Mouse (Mus musculus): ENCODE results near the gene Arg1. TPM values are rescaled to one million over a fixed set of nuclear protein-coding genes. Genes with fewer than 3 reads are reported as not detected.

Arg1 gene
- polyA plus RNA-seq, 1 experiment, result 5.7 TPM

DNA sequence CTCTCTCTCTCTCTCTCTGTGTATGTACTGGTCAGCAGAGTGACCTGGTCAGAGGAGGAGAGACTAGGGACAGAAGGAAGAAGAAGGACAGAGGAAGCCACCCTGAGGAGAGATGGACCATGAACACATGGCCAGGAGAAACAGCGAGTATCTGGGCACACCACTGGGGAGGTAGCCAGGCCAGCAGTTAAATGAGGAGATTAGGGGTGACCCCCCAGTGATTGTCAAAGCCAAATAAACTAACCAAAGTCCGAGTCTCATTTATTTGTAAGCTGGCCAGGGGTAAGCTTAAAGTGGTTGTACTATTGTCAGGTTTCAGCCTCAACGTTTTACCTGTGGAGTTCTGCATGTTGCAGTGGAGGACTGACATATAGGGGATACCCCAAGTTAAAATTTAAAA is 3.0 kb downstream of the Arg1 start:
- Histone ChIP-seq H3K4me1 (ENCODE audit: control insufficient read depth, insufficient read depth, low read length) (peaks cover 9% of the 10 kb centered on the region; the same call in 1 of the 2 replicates), H3K4me3 (replicated peaks; ENCODE audit: extremely low read depth, low read depth, low read length) (no peak overlapping the region)
- WGBS, result 81% methylated on average over 3 of the region's 3 CpGs
- TF ChIP-seq POLR2A (IDR thresholded peaks at IDR 0.05; ENCODE audit: borderline replicate concordance, extremely low read depth, low read depth, low read length) (no peak), CTCF (IDR thresholded peaks at IDR 0.05; ENCODE audit: insufficient read depth, low read length) (no peak)
- no peak for DNase-seq

GRCm38 (mm10) chr10:24922977-24923376 is 4.3 kb downstream of the Arg1 start:
- WGBS, result 61% methylated on average over 4 of the region's 4 CpGs
- Histone ChIP-seq H3K4me1 (ENCODE audit: control insufficient read depth, insufficient read depth, low read length) (peaks cover 6% of the 10 kb centered on the region; the same call in 1 of the 2 replicates), H3K4me3 (replicated peaks; ENCODE audit: extremely low read depth, low read depth, low read length) (no peak overlapping the region)
- no peak for DNase-seq
- TF ChIP-seq CTCF (IDR thresholded peaks at IDR 0.05; ENCODE audit: insufficient read depth, low read length), result no peak
- no peak for TF ChIP-seq POLR2A (IDR thresholded peaks at IDR 0.05; ENCODE audit: borderline replicate concordance, extremely low read depth, low read depth, low read length)

DNA sequence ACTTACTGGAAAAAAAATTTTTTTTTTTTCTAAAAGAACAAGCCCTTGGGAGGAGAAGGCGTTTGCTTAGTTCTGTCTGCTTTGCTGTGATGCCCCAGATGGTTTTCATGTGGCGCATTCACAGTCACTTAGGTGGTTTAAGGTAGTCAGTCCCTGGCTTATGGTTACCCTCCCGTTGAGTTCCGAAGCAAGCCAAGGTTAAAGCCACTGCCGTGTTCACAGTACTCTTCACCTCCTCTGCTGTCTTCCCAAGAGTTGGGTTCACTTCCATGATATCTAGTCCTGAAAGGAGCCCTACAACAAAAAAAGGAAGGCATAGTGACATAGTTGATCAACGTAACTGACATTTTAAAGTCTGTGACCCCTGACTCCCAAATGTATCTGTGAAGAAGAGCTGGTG is 11.8 kb downstream of the Arg1 start:
- Histone ChIP-seq H3K4me1 (ENCODE audit: control insufficient read depth, insufficient read depth, low read length) (no peaks in the 10 kb centered on the region), H3K4me3 (replicated peaks; ENCODE audit: extremely low read depth, low read depth, low read length) (no peak overlapping the region)
- 86% methylated on average over 6 of the region's 6 CpGs for WGBS
- no peak for DNase-seq
- TF ChIP-seq CTCF (IDR thresholded peaks at IDR 0.05; ENCODE audit: insufficient read depth, low read length), result no peak
- no peak for TF ChIP-seq POLR2A (IDR thresholded peaks at IDR 0.05; ENCODE audit: borderline replicate concordance, extremely low read depth, low read depth, low read length)

GRCm38 (mm10) chr10:24912576-24912975 is 14.7 kb downstream of the Arg1 start:
- Histone ChIP-seq H3K4me3 (replicated peaks; ENCODE audit: extremely low read depth, low read depth, low read length) (no peak overlapping the region), H3K4me1 (ENCODE audit: control insufficient read depth, insufficient read depth, low read length) (no peaks in the 10 kb centered on the region)
- 94% methylated on average over 14 of the region's 14 CpGs for WGBS
- TF ChIP-seq CTCF (IDR thresholded peaks at IDR 0.05; ENCODE audit: insufficient read depth, low read length), result no peak
- TF ChIP-seq POLR2A (IDR thresholded peaks at IDR 0.05; ENCODE audit: borderline replicate concordance, extremely low read depth, low read depth, low read length), result no peak
- no peak for DNase-seq

DNA sequence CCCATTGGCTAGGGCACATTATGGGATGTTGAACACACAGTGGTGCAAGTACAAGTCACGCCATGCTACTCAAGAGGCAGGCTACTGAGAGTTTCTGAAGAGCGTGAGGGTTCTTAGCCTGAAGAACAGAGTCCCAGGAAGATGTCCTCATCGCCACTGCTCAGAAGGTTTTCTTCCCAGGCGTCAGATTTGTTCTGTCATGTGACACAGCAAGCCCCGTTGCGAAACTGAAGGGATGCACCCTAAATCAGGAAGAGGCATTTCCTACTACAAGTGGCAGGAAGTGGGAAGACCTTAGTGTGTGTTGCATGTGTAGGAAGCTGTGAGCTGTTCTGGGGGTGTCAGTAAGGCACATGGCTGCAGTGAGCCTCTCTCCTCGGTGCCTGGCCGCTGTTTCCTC is 16.1 kb downstream of the Arg1 start:
- Histone ChIP-seq H3K4me3 (replicated peaks; ENCODE audit: extremely low read depth, low read depth, low read length) (no peak overlapping the region), H3K4me1 (ENCODE audit: control insufficient read depth, insufficient read depth, low read length) (no peaks in the 10 kb centered on the region)
- no peak for DNase-seq
- 68% methylated on average over 8 of the region's 8 CpGs for WGBS
- TF ChIP-seq POLR2A (IDR thresholded peaks at IDR 0.05; ENCODE audit: borderline replicate concordance, extremely low read depth, low read depth, low read length) (no peak), CTCF (IDR thresholded peaks at IDR 0.05; ENCODE audit: insufficient read depth, low read length) (no peak)

GRCm38 (mm10) chr10:24905627-24906026 is 21.7 kb downstream of the Arg1 start:
- TF ChIP-seq CTCF (IDR thresholded peaks at IDR 0.05; ENCODE audit: insufficient read depth, low read length) (no peak), POLR2A (IDR thresholded peaks at IDR 0.05; ENCODE audit: borderline replicate concordance, extremely low read depth, low read depth, low read length) (no peak)
- WGBS, result 84% methylated on average over 10 of the region's 10 CpGs
- no peak overlapping the region for H3K4me3 ChIP-seq (replicated peaks; ENCODE audit: extremely low read depth, low read depth, low read length)
- DNase-seq, result no peak
- H3K4me1 ChIP-seq (ENCODE audit: control insufficient read depth, insufficient read depth, low read length), result no peaks in the 10 kb centered on the region

DNA sequence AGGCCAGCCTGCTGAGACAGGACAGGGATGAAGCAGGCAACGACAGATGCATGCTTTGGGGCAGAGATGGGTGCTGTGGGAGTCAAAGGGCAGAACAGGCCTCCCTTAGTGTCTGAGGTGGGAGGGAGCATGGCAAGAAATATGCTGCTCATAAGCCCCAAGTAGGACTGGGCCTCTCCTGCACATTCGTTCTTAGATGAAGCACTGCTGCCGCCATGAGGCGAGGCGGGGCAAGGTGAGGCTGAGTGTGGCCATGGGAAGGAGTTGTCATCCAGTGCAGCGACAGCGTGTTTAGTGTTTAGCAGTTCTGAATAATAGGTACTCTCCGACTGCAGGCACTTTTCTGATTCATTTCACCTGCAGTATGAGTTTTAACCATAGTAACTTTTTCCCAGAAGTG is 31.4 kb downstream of the Arg1 start:
- H3K4me1 ChIP-seq (ENCODE audit: control insufficient read depth, insufficient read depth, low read length), result no peaks in the 10 kb centered on the region
- WGBS, result 84% methylated on average over 8 of the region's 8 CpGs
- peak; percentile 11 for DNase-seq
- H3K4me3 ChIP-seq (replicated peaks; ENCODE audit: extremely low read depth, low read depth, low read length), result no peak overlapping the region
- TF ChIP-seq POLR2A (IDR thresholded peaks at IDR 0.05; ENCODE audit: borderline replicate concordance, extremely low read depth, low read depth, low read length) (no peak), CTCF (IDR thresholded peaks at IDR 0.05; ENCODE audit: insufficient read depth, low read length) (peak; percentile 13; the same call in 1 of the 2 replicates)

- WGBS, result 93% methylated on average over 7 of the region's 7 CpGs
These were observed 38.9 kb downstream of the Arg1 start for GRCm38 (mm10) chr10:24888343-24888742.

GRCm38 (mm10) chr10:24886008-24886407 is 41.3 kb downstream of the Arg1 start:
- peak; percentile 22; the same call in 1 of the 2 replicates for TF ChIP-seq CTCF (IDR thresholded peaks at IDR 0.05; ENCODE audit: insufficient read depth, low read length)
- TF ChIP-seq POLR2A (IDR thresholded peaks at IDR 0.05; ENCODE audit: borderline replicate concordance, extremely low read depth, low read depth, low read length), result no peak
- no peak for DNase-seq
- 78% methylated on average over 9 of the region's 9 CpGs for WGBS
- Histone ChIP-seq H3K4me1 (ENCODE audit: control insufficient read depth, insufficient read depth, low read length) (no peaks in the 10 kb centered on the region), H3K4me3 (replicated peaks; ENCODE audit: extremely low read depth, low read depth, low read length) (no peak overlapping the region)

More at GRCm38 (mm10) chr10:24888343-24888742, 38.9 kb downstream of the Arg1 start:
- DNase-seq, result no peak
- TF ChIP-seq POLR2A (IDR thresholded peaks at IDR 0.05; ENCODE audit: borderline replicate concordance, extremely low read depth, low read depth, low read length) (no peak), CTCF (IDR thresholded peaks at IDR 0.05; ENCODE audit: insufficient read depth, low read length) (no peak)
- no peak overlapping the region for H3K4me3 ChIP-seq (replicated peaks; ENCODE audit: extremely low read depth, low read depth, low read length)
- no peaks in the 10 kb centered on the region for H3K4me1 ChIP-seq (ENCODE audit: control insufficient read depth, insufficient read depth, low read length)

DNA sequence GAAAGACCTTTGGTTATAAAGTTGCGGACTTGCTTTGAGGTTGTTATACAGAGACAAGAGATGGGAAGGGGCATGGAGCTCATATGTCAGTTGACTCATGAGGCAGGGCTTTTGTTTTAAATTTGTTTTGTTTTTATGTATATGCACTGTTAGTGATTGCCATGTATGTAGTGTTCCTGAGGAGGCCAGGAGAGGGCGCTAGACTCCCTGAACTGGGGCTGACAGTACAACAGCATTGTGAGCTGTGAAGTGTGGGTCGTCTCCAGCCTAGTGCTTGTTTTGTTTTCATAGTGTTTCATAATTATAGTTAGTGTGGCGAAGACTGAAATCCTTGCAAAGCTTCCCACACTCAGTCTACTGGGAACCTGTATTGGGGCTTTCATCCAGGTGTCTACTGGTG is 53.7 kb downstream of the Arg1 start:
- TF ChIP-seq CTCF (IDR thresholded peaks at IDR 0.05; ENCODE audit: insufficient read depth, low read length) (peak; percentile 22; the same call in 1 of the 2 replicates), POLR2A (IDR thresholded peaks at IDR 0.05; ENCODE audit: borderline replicate concordance, extremely low read depth, low read depth, low read length) (no peak)
- Histone ChIP-seq H3K4me1 (ENCODE audit: control insufficient read depth, insufficient read depth, low read length) (no peaks in the 10 kb centered on the region; the same call in 1 of the 2 replicates), H3K4me3 (replicated peaks; ENCODE audit: extremely low read depth, low read depth, low read length) (no peak overlapping the region)
- no peak for DNase-seq
- WGBS, result 78% methylated on average over 4 of the region's 4 CpGs

All from lung, adult 2 months (tissue).